Mouse (Mus musculus) adrenal gland, adult (tissue): ENCODE measurements at regions not wholly inside any gene's neighbourhood (a gene's known extent, or its start where the extent isn't known, plus 50 kb on each side); places are given as distances from the start of the nearest gene placed in this dataset.

ENCODE experiments used
- DNase-seq, 2 experiments: peaks; one replicate each; pipeline ENCODE4 v3.0.0; 2022 to 2023; ENCODE audit warnings: low spot score in 1 of 2; ENCODE audit not compliant: inconsistent age in 2 of 2

DNA sequence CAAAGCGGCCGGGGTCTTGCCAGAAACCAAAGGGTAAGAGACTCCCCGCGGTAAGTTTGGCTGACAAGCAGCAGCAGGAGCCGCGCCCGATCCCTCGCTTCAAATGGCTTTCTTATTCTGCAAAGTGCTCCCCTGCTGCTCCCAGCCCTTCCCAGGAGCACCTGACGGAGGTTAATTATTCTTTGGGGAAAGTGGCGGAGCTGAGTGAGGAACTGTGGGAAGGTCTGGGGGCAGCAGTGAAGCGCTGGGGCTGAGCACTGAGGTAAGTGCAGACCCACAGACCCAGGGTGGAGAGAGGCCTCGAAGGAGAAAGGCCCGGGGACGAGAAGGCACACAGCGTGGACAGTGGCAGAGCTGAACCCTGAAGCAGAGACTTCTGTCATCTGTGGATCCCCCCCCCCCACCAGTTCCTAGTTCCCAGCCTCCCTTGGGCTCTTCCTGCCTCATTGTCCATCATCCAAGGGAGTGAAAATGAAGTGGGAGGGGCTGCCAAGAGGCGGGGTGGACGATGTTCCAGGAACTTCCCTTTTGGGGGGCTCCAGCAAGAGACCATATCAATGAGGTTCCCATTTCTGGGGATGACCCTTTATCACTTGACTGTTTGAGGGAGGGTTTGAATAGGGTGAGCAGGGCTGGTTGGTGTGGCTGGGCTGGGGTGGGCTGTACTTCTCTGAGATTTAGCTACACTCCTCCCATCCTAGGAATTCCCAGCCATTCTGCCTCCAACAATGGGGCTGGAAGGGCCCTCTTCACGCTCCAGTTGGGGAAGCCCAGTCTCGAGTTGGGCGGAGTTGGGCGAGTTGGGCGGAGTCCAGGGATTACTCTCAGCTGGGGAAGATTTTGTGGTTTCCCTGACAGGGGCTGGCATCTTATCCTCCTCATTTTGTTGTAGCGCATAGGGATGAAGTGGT lies 59.4 kb upstream of the Shb start:
- no peak for DNase-seq

DNA sequence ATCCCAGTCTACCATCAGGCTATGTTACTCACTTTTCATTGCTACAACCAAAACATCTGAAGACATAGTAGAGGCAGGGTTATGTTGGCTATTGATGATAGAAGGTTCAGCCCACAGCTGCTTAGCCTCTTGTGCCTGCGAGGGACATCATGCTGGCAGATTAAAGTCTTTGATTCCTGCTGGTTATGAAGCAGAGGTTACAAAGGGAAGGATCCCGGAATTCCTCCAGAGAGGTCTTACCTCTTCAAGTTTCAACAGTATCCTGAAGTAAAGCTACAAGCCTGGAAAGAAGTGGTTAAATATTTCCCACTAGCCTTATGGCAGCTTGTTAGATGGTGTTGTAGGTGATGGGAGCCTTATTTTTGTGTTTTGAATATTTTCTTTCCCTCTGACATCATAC lies 58.6 kb upstream of the Shb start:
- no peak for DNase-seq

DNA sequence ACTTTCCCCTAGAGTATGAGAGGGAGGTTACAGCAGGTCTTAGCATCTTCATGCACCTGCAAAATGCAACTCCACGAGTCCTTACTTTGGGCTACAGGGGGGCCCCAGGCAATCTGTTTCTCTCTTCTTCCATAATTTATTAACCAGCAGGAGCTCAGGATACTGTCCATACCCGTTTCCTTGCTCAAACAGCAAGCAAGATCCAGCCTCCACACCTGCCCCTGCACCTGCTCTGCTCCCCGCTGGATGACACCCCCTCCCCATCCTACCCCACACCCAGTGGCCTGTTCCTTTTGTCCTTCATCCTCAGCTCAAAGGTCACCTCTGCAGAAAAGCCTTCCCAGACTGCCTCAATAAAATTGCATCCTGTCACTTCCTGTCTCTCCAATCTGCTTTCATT lies 56.1 kb upstream of the Shb start:
- no peak for DNase-seq

DNA sequence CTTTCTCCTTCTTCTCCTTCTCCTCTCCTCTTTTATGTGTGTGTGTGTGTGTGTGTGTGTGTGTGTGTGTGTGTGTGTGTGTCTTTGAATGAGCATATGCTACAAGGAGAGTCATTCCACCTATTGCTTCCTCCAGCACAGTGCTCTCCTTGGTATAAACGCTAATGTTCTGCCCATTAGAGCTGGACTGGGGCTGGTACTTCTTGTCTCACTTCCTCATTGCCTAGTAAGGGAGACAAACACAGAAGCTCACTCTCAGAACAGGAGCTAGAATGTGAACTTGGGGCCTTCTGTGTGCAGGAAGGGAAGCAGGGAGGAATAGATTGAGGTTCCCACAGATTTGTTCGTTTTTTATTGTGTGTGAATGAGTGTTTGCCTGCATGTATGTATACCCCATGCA lies 54.9 kb upstream of the Shb start:
- no peak for DNase-seq

DNA sequence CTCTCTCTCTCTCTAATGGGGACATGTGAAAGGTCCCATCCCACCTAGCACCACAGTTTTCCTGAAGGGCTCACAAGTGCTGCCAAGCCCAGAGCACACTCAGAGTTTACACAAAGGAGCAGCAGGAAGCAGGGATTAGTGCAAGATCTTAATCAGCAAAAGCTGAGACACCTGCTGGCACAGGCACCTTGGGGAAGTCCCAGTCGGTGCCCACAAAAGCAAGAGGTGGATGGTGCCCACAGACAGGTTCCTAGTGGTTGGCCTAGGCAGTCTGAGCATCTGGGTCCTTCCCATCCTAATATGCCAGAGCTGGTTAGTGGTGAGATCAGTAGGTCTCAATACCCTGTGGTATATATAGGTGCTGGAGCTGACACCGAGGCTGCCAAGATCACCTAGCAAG lies 54.0 kb upstream of the Shb start:
- no peak for DNase-seq

DNA sequence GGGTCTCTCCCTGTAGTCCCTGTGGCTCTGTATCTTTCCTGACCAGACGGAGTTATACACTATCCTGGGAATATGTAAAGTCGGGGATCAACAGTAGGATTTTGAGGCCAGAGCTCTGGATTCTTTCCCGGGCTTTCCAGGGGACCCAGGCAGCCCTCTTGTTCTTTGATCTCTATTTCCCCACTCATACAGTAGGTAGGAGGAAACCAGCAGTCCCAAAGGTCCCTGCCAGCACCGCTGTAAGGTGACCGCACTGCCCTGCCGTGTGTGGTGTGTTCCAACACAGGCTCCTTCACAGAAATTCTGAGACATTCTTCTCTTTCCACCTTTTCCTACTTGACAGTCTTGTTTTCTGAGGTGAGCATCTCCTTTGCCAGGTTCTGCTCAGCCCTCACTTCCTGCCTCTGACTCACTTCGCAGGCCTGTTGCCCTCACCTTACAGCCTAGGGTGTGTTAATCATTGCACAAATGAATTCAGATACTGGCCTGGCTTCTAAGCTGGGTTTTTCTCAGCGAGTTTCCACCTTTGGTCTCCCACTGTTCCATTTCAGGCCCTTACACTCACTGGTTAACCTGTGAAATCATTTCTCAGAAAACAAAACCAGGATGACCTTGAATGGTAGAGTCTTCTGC lies 53.0 kb upstream of the Shb start:
- DNase-seq = no peak

DNA sequence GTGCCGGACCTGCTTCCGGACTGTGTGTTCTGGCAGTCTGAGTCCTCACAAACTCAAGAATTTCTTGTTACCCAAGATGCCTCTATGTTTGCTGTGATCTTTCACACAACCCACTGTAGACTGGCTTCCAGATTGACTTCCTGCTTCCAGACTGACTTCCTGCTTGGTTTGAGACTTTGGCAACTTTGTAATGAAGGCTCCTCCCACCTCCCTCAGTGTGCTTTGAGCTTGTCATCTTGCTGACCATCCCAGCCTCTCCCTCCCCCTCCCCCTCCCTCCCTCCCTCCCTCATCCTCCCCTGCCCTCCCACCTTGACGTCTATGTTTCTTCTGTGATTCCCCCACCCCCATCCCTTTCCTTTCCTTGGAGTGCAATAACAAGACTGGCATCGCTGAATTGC lies 51.7 kb upstream of the Shb start:
- DNase-seq = no peak

DNA sequence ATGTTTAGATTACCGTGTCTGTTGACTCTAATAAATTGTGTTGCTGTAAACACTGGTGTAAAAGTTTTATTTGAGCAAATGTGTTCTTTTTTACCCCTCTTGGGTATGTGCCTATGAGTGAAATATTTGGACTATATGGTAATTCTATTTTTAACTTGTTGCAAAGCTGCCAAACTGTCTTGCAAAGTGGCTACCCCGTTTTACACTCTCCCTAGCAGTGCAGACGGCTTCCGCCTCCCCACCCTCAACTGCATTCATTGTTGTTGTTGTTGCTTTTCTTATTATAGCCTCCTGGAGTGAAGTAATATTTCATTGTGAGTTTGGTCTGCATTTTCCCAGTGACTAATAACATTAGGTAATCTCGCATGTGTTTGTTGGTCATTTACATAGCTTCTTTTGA lies 50.2 kb upstream of the Shb start:
- DNase-seq = no peak
